Mouse (Mus musculus) ES-E14 (cell line): ENCODE results near the gene Mrpl33. TPM values are rescaled to one million over a fixed set of nuclear protein-coding genes. Genes with fewer than 3 reads are reported as not detected.

ENCODE experiments used
- DNase-seq: peaks from one replicate; pipeline ENCODE4 v3.0.0-alpha.2; 2013; ENCODE audit warnings: low read depth, low spot score
- H3K27ac ChIP-seq: 2 replicates; pipeline ENCODE4 v1.5.1; 2012; ENCODE audit warnings: low read depth, mild to moderate bottlenecking, low read length, moderate library complexity, mixed read lengths; ENCODE audit not compliant: poor library complexity, insufficient read depth, severe bottlenecking
- H3K36me3 ChIP-seq: 2 replicates; pipeline ENCODE4 v1.6.1; 2012; ENCODE audit warnings: mild to moderate bottlenecking, low read length, moderate library complexity, mixed read lengths; ENCODE audit not compliant: control insufficient read depth, poor library complexity, insufficient read depth, severe bottlenecking
- H3K4me1 ChIP-seq, 2 experiments: fragments of 150-350 bp in 1 of 2; sonication (generic) in 1 of 2; 2 replicates each; pipeline ENCODE4 v1.6.1; 2012; ENCODE audit warnings: low read length in 2 of 2, mild to moderate bottlenecking in 1 of 2, mixed read lengths in 1 of 2; ENCODE audit not compliant: control insufficient read depth in 2 of 2, insufficient read depth in 2 of 2, poor library complexity in 1 of 2
- H3K4me3 ChIP-seq, 2 experiments: fragments of 150-350 bp in 1 of 2; sonication (generic) in 1 of 2; 2 replicates each; pipeline ENCODE4 v1.5.1; 2012; ENCODE audit warnings: low read length in 2 of 2, low read depth in 1 of 2, mild to moderate bottlenecking in 1 of 2, mixed read lengths in 1 of 2; ENCODE audit not compliant: insufficient read depth in 1 of 2, poor library complexity in 1 of 2, severe bottlenecking in 1 of 2
- H3K9ac ChIP-seq: 2 replicates; pipeline ENCODE4 v1.6.1; 2012; ENCODE audit warnings: low read depth, mild to moderate bottlenecking, low read length, mixed read lengths; ENCODE audit not compliant: poor library complexity, insufficient read depth, severe bottlenecking
- H3K9me3 ChIP-seq: fragments of 150-350 bp; sonication (generic); 2 replicates; pipeline ENCODE4 v1.6.1; 2012; ENCODE audit warnings: low read depth, mild to moderate bottlenecking, low read length; ENCODE audit not compliant: control insufficient read depth, insufficient read depth
- CHD2 ChIP-seq: IDR thresholded peaks from 2 replicates; pipeline ENCODE4 v1.6.1; 2014; ENCODE audit warnings: mild to moderate bottlenecking, low read depth, low read length, inconsistent platforms
- HCFC1 ChIP-seq: IDR thresholded peaks from 2 replicates; pipeline ENCODE4 v1.6.1; 2012; ENCODE audit warnings: low read length, inconsistent platforms, borderline replicate concordance; ENCODE audit not compliant: insufficient read depth
- MAFK ChIP-seq: IDR thresholded peaks from 2 replicates; pipeline ENCODE4 v1.6.1; 2014; ENCODE audit warnings: mild to moderate bottlenecking, low read depth, low read length, inconsistent platforms; ENCODE audit not compliant: insufficient read depth
- ZC3H11A ChIP-seq: IDR thresholded peaks from 2 replicates; pipeline ENCODE4 v1.6.1; 2012; ENCODE audit warnings: low read depth, mild to moderate bottlenecking, inconsistent platforms, low read length, borderline replicate concordance
- ZNF384 ChIP-seq: IDR thresholded peaks from 2 replicates; pipeline ENCODE4 v1.6.1; 2012; ENCODE audit warnings: low read depth, low read length, inconsistent platforms
- in situ Hi-C, 2 experiments: fragments of 600-800 bp; cut with MboI; formaldehyde crosslinking; loops; one replicate each; pipeline ENCODE4 v1.15.1; 2025; ENCODE audit warnings: low sequenced_read_pairs in 2 of 2, inconsistent platforms in 1 of 2; ENCODE audit not compliant: unreplicated experiment in 2 of 2
- total RNA-seq: library from RNA; depleted of rRNA; stranded (reverse); fragments of 300-350 nt; gene quantifications from 2 replicates; pipeline ENCODE4 v1.2.3, GENCODE M21; 2012

The Mrpl33 gene
- total RNA-seq, 1 experiment, result 172 TPM

GRCm38 (mm10) chr5:31613852-31614286 is 17.1 kb downstream of the Mrpl33 start:
- H3K36me3 ChIP-seq, result peaks cover 17% of the 10 kb centered on the region
- H3K27ac ChIP-seq, result peak overlapping the region; percentile 96
- peak overlapping the region; percentile 99 for H3K9ac ChIP-seq
- in situ Hi-C loops, result no loop called here
- H3K9me3 ChIP-seq, result no peaks in the 10 kb centered on the region
- DNase-seq, result peak; percentile 75
- H3K4me1 ChIP-seq, result peaks cover 3 to 12% of the 10 kb centered on the region in 2 experiments; a peak in 3 of 4 replicates
- no peak for TF ChIP-seq HCFC1
- TF ChIP-seq ZNF384, result no peak
- no peak for TF ChIP-seq CHD2
- no peak for TF ChIP-seq MAFK
- no peak for TF ChIP-seq ZC3H11A
- peak overlapping the region; percentile 94 to 100 for H3K4me3 ChIP-seq

- H3K9ac ChIP-seq, result peak overlapping the region; percentile 99
- no peak for DNase-seq
- in situ Hi-C loops, result no loop called here
- H3K4me1 ChIP-seq, result peaks cover under 1 to 10% of the 10 kb centered on the region in 2 experiments; a peak in 3 of 4 replicates
- no peaks in the 10 kb centered on the region for H3K9me3 ChIP-seq
- H3K4me3 ChIP-seq, result peak overlapping the region; percentile 94 to 100
- peaks cover 17% of the 10 kb centered on the region for H3K36me3 ChIP-seq
- H3K27ac ChIP-seq, result no peak overlapping the region; the same call in 1 of the 2 replicates
- TF ChIP-seq ZC3H11A, result no peak
- TF ChIP-seq CHD2, result no peak
- TF ChIP-seq HCFC1, result no peak
- no peak for TF ChIP-seq MAFK
- no peak for TF ChIP-seq ZNF384
Measured at GRCm38 (mm10) chr5:31614339-31615025, 17.7 kb downstream of the Mrpl33 start.

- Histone ChIP-seq H3K9me3 (no peaks in the 10 kb centered on the region), H3K4me1 (peaks cover 0 to 8% of the 10 kb centered on the region in 2 experiments; a peak in 1 of 4 replicates), H3K4me3 (no peak overlapping the region), H3K27ac (no peak overlapping the region), H3K36me3 (peaks cover 21% of the 10 kb centered on the region), H3K9ac (no peak overlapping the region)
- in situ Hi-C loops, result no loop called here
- no peak for TF ChIP-seq CHD2
- no peak for TF ChIP-seq ZNF384
- TF ChIP-seq ZC3H11A, result no peak
- no peak for DNase-seq
Measured at GRCm38 (mm10) chr5:31620326-31620725, 23.6 kb downstream of the Mrpl33 start.

GRCm38 (mm10) chr5:31627117-31627516 is 30.4 kb downstream of the Mrpl33 start:
- no peak for TF ChIP-seq CHD2
- no peak for TF ChIP-seq ZNF384
- TF ChIP-seq ZC3H11A, result no peak
- no peak for TF ChIP-seq MAFK
- no peak for TF ChIP-seq HCFC1
- peaks cover 11 to 36% of the 10 kb centered on the region in 2 experiments for H3K4me1 ChIP-seq
- no peak for DNase-seq
- H3K9ac ChIP-seq, result no peak overlapping the region
- H3K4me3 ChIP-seq, result no peak overlapping the region
- in situ Hi-C loops, result no loop called here
- H3K36me3 ChIP-seq, result peaks cover 2% of the 10 kb centered on the region; the same call in 1 of the 2 replicates
- H3K27ac ChIP-seq, result no peak overlapping the region; the same call in 1 of the 2 replicates
- H3K9me3 ChIP-seq, result no peaks in the 10 kb centered on the region
